Mouse (Mus musculus): ENCODE data around the gene Nfkbiz. TPM values are rescaled to one million over a fixed set of nuclear protein-coding genes. Genes with fewer than 3 reads are reported as not detected.

The Nfkbiz gene
- polyA plus RNA-seq, 1 experiment from 2014 or later = 3.1 TPM

DNA sequence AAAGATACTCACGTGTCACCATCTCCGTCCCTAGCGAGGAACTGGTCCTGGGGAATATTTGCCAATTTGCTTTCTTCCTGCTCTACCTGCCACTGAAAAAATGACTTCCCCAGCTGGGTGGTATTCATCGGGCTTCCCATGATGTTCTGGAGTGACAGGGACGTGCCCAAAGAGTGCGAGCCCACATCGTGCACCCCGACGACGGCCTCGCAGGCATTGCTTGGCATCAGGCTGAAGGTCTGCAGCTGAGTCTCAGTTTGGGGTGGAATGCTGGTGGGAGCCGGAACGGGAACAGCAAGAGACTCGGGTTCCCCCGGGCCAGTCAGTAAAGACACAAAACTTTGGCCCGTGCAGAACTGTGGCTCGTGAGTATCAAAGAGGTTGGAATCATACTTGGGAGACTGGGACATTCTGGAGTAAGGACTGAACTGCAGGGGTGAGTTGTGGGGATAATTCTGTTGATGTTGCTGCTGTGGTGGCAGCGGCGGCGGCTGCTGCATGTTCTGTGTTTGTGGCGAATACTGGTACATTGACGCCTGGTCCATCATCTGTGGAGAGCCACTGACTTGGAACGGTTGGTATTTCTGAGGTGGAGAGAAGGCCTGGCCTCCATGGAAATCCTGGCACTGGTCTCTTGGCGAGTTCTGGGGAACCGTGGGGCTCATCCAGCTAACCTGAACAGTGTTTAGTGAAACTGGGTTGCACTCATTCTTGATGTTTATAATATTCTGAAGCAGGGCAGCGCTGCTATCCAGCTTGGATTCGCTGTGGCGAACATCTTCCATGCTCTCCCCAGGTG, 20.8 kb downstream of the Nfkbiz start:
- Histone ChIP-seq H3K4me3 (no peak overlapping the region), H3K36me3 (peaks cover 53% of the 10 kb centered on the region), H3K4me1 (replicated peaks) (peaks cover 19% of the 10 kb centered on the region), H3K9me3 (replicated peaks) (no peaks in the 10 kb centered on the region), H3K27me3 (replicated peaks) (no peaks in the 10 kb centered on the region), H3K4me2 (no peak overlapping the region), H3K9ac (no peak overlapping the region), H3K27ac (ENCODE audit: poor library complexity, severe bottlenecking) (no peak overlapping the region)
- no peak for ATAC-seq (ENCODE audit: insufficient number of reproducible peaks, low FRiP score)
- WGBS = 94% methylated on average over 28 of the region's 28 CpGs

DNA sequence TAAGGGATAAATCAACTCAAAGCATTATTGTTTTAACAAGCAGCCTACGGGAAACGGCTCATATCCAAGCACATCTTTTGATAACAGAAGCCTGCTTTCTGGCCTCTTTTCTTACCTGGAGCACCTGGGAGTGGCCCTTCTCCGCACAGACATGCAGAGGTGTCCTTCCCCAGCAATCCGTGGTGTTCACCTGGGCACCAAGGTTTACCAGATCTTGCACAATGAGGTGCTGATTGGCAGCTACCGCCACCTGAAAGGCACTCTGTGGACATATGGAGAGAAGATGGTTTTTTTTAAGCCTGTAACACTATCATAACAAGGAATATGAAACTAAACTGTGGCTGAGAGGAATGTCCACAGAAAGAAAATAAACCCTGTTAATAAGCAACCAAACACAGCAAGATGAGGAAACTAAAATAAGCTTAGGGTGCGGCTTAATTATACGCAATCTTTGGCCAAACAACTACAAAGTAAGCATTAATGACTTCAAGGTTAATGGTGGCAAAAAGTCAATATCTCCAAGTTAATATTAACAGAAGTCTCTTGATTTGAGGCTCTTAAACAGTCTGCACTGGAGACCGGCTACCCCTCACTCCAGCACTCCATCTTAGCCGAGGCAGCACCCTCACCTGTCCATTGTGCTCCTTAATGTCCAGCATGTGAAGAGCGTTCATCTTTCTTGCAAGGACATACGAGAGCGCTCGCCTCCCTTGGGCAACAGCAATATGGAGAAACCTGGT, 22.3 kb downstream of the Nfkbiz start:
- H3K4me2 ChIP-seq = no peak overlapping the region
- 91% methylated on average over 13 of the region's 13 CpGs for WGBS
- H3K36me3 ChIP-seq = peaks cover 62% of the 10 kb centered on the region
- no peak for ATAC-seq (ENCODE audit: insufficient number of reproducible peaks, low FRiP score)
- no peak overlapping the region for H3K27ac ChIP-seq (ENCODE audit: poor library complexity, severe bottlenecking)
- H3K9ac ChIP-seq = no peak overlapping the region
- no peak overlapping the region for H3K4me3 ChIP-seq
- H3K9me3 ChIP-seq (replicated peaks) = no peaks in the 10 kb centered on the region
- no peaks in the 10 kb centered on the region for H3K27me3 ChIP-seq (replicated peaks)
- H3K4me1 ChIP-seq (replicated peaks) = peaks cover 19% of the 10 kb centered on the region

- Histone ChIP-seq H3K9me3 (replicated peaks) (no peaks in the 10 kb centered on the region), H3K9ac (no peak overlapping the region), H3K36me3 (peaks cover 66% of the 10 kb centered on the region), H3K27ac (ENCODE audit: poor library complexity, severe bottlenecking) (no peak overlapping the region), H3K4me3 (no peak overlapping the region), H3K4me1 (replicated peaks) (peaks cover 15% of the 10 kb centered on the region), H3K4me2 (no peak overlapping the region), H3K27me3 (replicated peaks) (no peaks in the 10 kb centered on the region)
- ATAC-seq (ENCODE audit: insufficient number of reproducible peaks, low FRiP score) = no peak
- 82% methylated on average over 14 of the region's 14 CpGs for WGBS
Measured at GRCm38 (mm10) chr16:55815466-55815865, 23.2 kb downstream of the Nfkbiz start.

- Histone ChIP-seq H3K4me2 (no peak overlapping the region), H3K9ac (no peak overlapping the region), H3K4me1 (replicated peaks) (peaks cover 9% of the 10 kb centered on the region), H3K4me3 (no peak overlapping the region), H3K27me3 (replicated peaks) (no peaks in the 10 kb centered on the region), H3K36me3 (peaks cover 69% of the 10 kb centered on the region), H3K9me3 (replicated peaks) (no peaks in the 10 kb centered on the region), H3K27ac (ENCODE audit: poor library complexity, severe bottlenecking) (no peak overlapping the region)
- no peak for ATAC-seq (ENCODE audit: insufficient number of reproducible peaks, low FRiP score)
- 89% methylated on average over 6 of the region's 6 CpGs for WGBS
Measured at GRCm38 (mm10) chr16:55814686-55815085, 24.0 kb downstream of the Nfkbiz start.

DNA sequence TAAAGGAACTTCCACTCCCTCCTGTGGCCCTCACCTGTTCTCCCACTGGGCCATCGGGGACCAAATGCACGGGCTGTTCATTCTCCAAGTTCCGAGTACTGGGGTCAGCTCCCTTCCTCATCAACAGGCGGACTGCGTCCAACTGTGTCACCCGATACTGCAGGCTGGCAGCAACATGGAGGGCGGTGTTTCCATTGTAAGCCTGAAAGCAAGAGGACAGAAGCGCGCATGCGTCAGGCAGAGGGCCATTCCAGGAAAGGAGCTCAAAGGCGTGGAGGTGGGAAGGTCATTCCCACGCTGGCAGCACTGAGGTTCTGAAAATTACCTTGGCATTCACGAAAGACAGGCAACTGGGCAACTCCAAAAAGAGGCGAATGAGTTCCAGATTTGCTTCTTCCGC, 24.8 kb downstream of the Nfkbiz start:
- H3K4me1 ChIP-seq (replicated peaks) = peaks cover 1% of the 10 kb centered on the region
- H3K4me3 ChIP-seq = no peak overlapping the region
- no peak overlapping the region for H3K4me2 ChIP-seq
- H3K9me3 ChIP-seq (replicated peaks) = no peaks in the 10 kb centered on the region
- H3K27ac ChIP-seq (ENCODE audit: poor library complexity, severe bottlenecking) = no peak overlapping the region
- H3K36me3 ChIP-seq = peaks cover 69% of the 10 kb centered on the region
- WGBS = 82% methylated on average over 15 of the region's 15 CpGs
- H3K27me3 ChIP-seq (replicated peaks) = no peaks in the 10 kb centered on the region
- ATAC-seq (ENCODE audit: insufficient number of reproducible peaks, low FRiP score) = no peak
- H3K9ac ChIP-seq = no peak overlapping the region

GRCm38 (mm10) chr16:55811792-55812191, 26.9 kb downstream of the Nfkbiz start:
- H3K27ac ChIP-seq (ENCODE audit: poor library complexity, severe bottlenecking) = no peak overlapping the region
- 80% methylated on average over 6 of the region's 6 CpGs for WGBS
- no peaks in the 10 kb centered on the region for H3K9me3 ChIP-seq (replicated peaks)
- ATAC-seq (ENCODE audit: insufficient number of reproducible peaks, low FRiP score) = no peak
- no peaks in the 10 kb centered on the region for H3K4me1 ChIP-seq (replicated peaks)
- H3K27me3 ChIP-seq (replicated peaks) = no peaks in the 10 kb centered on the region
- no peak overlapping the region for H3K4me2 ChIP-seq
- peaks cover 52% of the 10 kb centered on the region for H3K36me3 ChIP-seq
- H3K9ac ChIP-seq = no peak overlapping the region
- no peak overlapping the region for H3K4me3 ChIP-seq

GRCm38 (mm10) chr16:55809779-55810514, 28.8 kb downstream of the Nfkbiz start:
- Histone ChIP-seq H3K9ac (no peak overlapping the region), H3K27ac (ENCODE audit: poor library complexity, severe bottlenecking) (no peak overlapping the region), H3K27me3 (replicated peaks) (no peaks in the 10 kb centered on the region), H3K36me3 (peaks cover 35% of the 10 kb centered on the region), H3K4me2 (no peak overlapping the region), H3K4me3 (no peak overlapping the region), H3K9me3 (replicated peaks) (no peaks in the 10 kb centered on the region), H3K4me1 (replicated peaks) (no peaks in the 10 kb centered on the region)
- 86% methylated on average over 9 of the region's 9 CpGs for WGBS
- ATAC-seq (ENCODE audit: insufficient number of reproducible peaks, low FRiP score) = no peak

GRCm38 (mm10) chr16:55809345-55809744, 29.4 kb downstream of the Nfkbiz start:
- H3K27me3 ChIP-seq (replicated peaks) = no peaks in the 10 kb centered on the region
- no peaks in the 10 kb centered on the region for H3K9me3 ChIP-seq (replicated peaks)
- H3K9ac ChIP-seq = no peak overlapping the region
- no peak overlapping the region for H3K4me2 ChIP-seq
- no peaks in the 10 kb centered on the region for H3K4me1 ChIP-seq (replicated peaks)
- ATAC-seq (ENCODE audit: insufficient number of reproducible peaks, low FRiP score) = no peak
- H3K27ac ChIP-seq (ENCODE audit: poor library complexity, severe bottlenecking) = no peak overlapping the region
- WGBS = 93% methylated on average over 6 of the region's 6 CpGs
- no peak overlapping the region for H3K4me3 ChIP-seq
- peaks cover 29% of the 10 kb centered on the region for H3K36me3 ChIP-seq

GRCm38 (mm10) chr16:55807505-55807932, 31.2 kb downstream of the Nfkbiz start:
- Histone ChIP-seq H3K4me2 (no peak overlapping the region), H3K27ac (ENCODE audit: poor library complexity, severe bottlenecking) (no peak overlapping the region), H3K36me3 (peaks cover 13% of the 10 kb centered on the region), H3K9me3 (replicated peaks) (no peaks in the 10 kb centered on the region), H3K4me1 (replicated peaks) (no peaks in the 10 kb centered on the region), H3K27me3 (replicated peaks) (no peaks in the 10 kb centered on the region), H3K4me3 (no peak overlapping the region), H3K9ac (no peak overlapping the region)
- 33% methylated on average over 6 of the region's 6 CpGs for WGBS
- ATAC-seq (ENCODE audit: insufficient number of reproducible peaks, low FRiP score) = no peak

- Histone ChIP-seq H3K36me3 (no peaks in the 10 kb centered on the region), H3K4me3 (no peak overlapping the region), H3K9me3 (replicated peaks) (no peaks in the 10 kb centered on the region), H3K27me3 (replicated peaks) (no peaks in the 10 kb centered on the region), H3K4me2 (no peak overlapping the region), H3K27ac (ENCODE audit: poor library complexity, severe bottlenecking) (no peak overlapping the region), H3K9ac (no peak overlapping the region), H3K4me1 (replicated peaks) (no peaks in the 10 kb centered on the region)
- no peak for ATAC-seq (ENCODE audit: insufficient number of reproducible peaks, low FRiP score)
- WGBS = 49% methylated on average over 1 of the region's 1 CpGs
Measured at GRCm38 (mm10) chr16:55804799-55805198, 33.9 kb downstream of the Nfkbiz start.

DNA sequence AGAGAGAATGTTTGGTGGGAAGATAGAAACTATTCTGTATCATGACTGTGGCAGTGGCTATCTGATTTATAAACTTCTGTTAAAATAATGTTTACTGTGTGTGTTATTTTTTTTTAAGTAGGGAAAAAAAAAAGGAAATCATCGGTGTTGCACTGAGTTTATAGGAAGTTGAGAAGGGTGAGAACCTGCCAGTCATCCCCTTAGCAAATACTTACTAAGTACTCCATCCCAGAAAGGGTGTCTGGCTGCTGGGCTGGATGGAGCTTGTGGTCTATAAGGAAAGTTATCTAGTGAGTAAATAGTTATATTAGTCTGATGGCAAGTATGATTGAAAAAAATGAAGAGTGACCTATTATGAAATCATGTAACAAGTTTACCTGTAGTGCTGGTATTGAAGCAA, 37.1 kb downstream of the Nfkbiz start:
- H3K9me3 ChIP-seq (replicated peaks) = no peaks in the 10 kb centered on the region

More for the DNA sequence above, 37.1 kb downstream of the Nfkbiz start:
- H3K36me3 ChIP-seq = no peaks in the 10 kb centered on the region
- no peak overlapping the region for H3K4me2 ChIP-seq
- H3K9ac ChIP-seq = no peak overlapping the region
- H3K27ac ChIP-seq (ENCODE audit: poor library complexity, severe bottlenecking) = no peak overlapping the region
- no peak for ATAC-seq (ENCODE audit: insufficient number of reproducible peaks, low FRiP score)
- WGBS = 78% methylated on average over 1 of the region's 1 CpGs
- no peaks in the 10 kb centered on the region for H3K27me3 ChIP-seq (replicated peaks)
- no peaks in the 10 kb centered on the region for H3K4me1 ChIP-seq (replicated peaks)
- H3K4me3 ChIP-seq = no peak overlapping the region

Data from heart, embryonic 12.5 days (tissue).